Mouse (Mus musculus) regulatory T cell (primary cell): ENCODE results near the gene B3galnt2.
"Not testable (repeated sequence)": the region's sequence is repeated elsewhere in the genome, so short reads cannot be mapped to it uniquely, and the experiment has no call there.

Experiments used
- in situ Hi-C: fragments of 300-600 bp; cut with MboI, MseI; formaldehyde crosslinking; loops from one replicate; pipeline ENCODE4 v1.15.1; 2025; ENCODE audit warnings: high pct_unique_total_duplicates

B3galnt2 gene

GRCm38 (mm10) chr13:13953874-13954832 lies at the start of gene B3galnt2:
B3galnt2 (plus strand) TSS chr13:13954469.
- in situ Hi-C loops, result loop anchor here (5.0 kb wide), 2 partner anchors 372 to 683 kb away; no protein-coding TSS in a partner anchor

- in situ Hi-C loops, result loop anchor here (25.0 kb wide), 2 partner anchors 676 to 1851 kb away; no protein-coding TSS in a partner anchor
Measured at GRCm38 (mm10) chr13:13911341-13911740, 42.9 kb upstream of the B3galnt2 start.

- in situ Hi-C loops, result loop anchor here (25.0 kb wide), 2 partner anchors 668 to 1843 kb away; no protein-coding TSS in a partner anchor
Measured at GRCm38 (mm10) chr13:13919396-13919795, 34.9 kb upstream of the B3galnt2 start.

GRCm38 (mm10) chr13:13922526-13922925 lies 31.7 kb upstream of the B3galnt2 start:
- in situ Hi-C loops, result loop anchor here (25.0 kb wide), 2 partner anchors 665 to 1840 kb away; no protein-coding TSS in a partner anchor

GRCm38 (mm10) chr13:13929982-13930381 lies 24.3 kb upstream of the B3galnt2 start:
- in situ Hi-C loops, result loop anchor here (25.0 kb wide), 1 partner anchor 1382 kb away; no protein-coding TSS in a partner anchor

- in situ Hi-C loops, result loop anchor here (5.0 kb wide), 2 partner anchors 373 to 682 kb away; no protein-coding TSS in a partner anchor
Measured at GRCm38 (mm10) chr13:13954931-13955330, 662 bp downstream of the B3galnt2 start.

GRCm38 (mm10) chr13:13956686-13957085 lies 2.4 kb downstream of the B3galnt2 start:
- in situ Hi-C loops, result no loop called here

- in situ Hi-C loops, result loop anchor here (10.0 kb wide), 1 partner anchor 95 kb away; no protein-coding TSS in a partner anchor
Measured at GRCm38 (mm10) chr13:13960211-13960610, 5.9 kb downstream of the B3galnt2 start.

GRCm38 (mm10) chr13:13961046-13961445 lies 6.8 kb downstream of the B3galnt2 start:
- in situ Hi-C loops, result loop anchor here (10.0 kb wide), 1 partner anchor 94 kb away; no protein-coding TSS in a partner anchor

GRCm38 (mm10) chr13:13965388-13965964 lies 11.2 kb downstream of the B3galnt2 start:
- in situ Hi-C loops, result loop anchor here (10.0 kb wide), 1 partner anchor 89 kb away; no protein-coding TSS in a partner anchor

GRCm38 (mm10) chr13:13966172-13966571 lies 11.9 kb downstream of the B3galnt2 start:
- in situ Hi-C loops, result loop anchor here (10.0 kb wide), 1 partner anchor 89 kb away; no protein-coding TSS in a partner anchor

- in situ Hi-C loops, result loop anchor here (10.0 kb wide), 1 partner anchor 86 kb away; no protein-coding TSS in a partner anchor
Measured at GRCm38 (mm10) chr13:13968629-13969111, 14.4 kb downstream of the B3galnt2 start.

GRCm38 (mm10) chr13:13969796-13970195 lies 15.5 kb downstream of the B3galnt2 start:
- in situ Hi-C loops, result loop anchor here (10.0 kb wide), 1 partner anchor 85 kb away; no protein-coding TSS in a partner anchor

GRCm38 (mm10) chr13:13981842-13982241 lies 27.6 kb downstream of the B3galnt2 start:
- in situ Hi-C loops, result not testable (repeated sequence)

- in situ Hi-C loops, result no loop called here
Measured at GRCm38 (mm10) chr13:13983523-13983922, 29.3 kb downstream of the B3galnt2 start.

- in situ Hi-C loops, result no loop called here
Measured at GRCm38 (mm10) chr13:13989135-13989534, 34.9 kb downstream of the B3galnt2 start.

- in situ Hi-C loops, result loop anchor here (10.0 kb wide), 2 partner anchors 164 to 464 kb away; no protein-coding TSS in a partner anchor
Measured at GRCm38 (mm10) chr13:13990391-13990790, 36.1 kb downstream of the B3galnt2 start.

GRCm38 (mm10) chr13:13993041-13993440 lies 38.8 kb downstream of the B3galnt2 start:
- in situ Hi-C loops, result loop anchor here (10.0 kb wide), 2 partner anchors 162 to 462 kb away; no protein-coding TSS in a partner anchor

GRCm38 (mm10) chr13:13995046-13995445 lies 40.8 kb downstream of the B3galnt2 start:
- in situ Hi-C loops, result loop anchor here (10.0 kb wide), 2 partner anchors 160 to 460 kb away; no protein-coding TSS in a partner anchor

- in situ Hi-C loops, result loop anchor here (10.0 kb wide), 2 partner anchors 157 to 457 kb away; no protein-coding TSS in a partner anchor
Measured at GRCm38 (mm10) chr13:13997476-13997875, 43.2 kb downstream of the B3galnt2 start.

- in situ Hi-C loops, result no loop called here
Measured at GRCm38 (mm10) chr13:14002706-14003105, 48.4 kb downstream of the B3galnt2 start.
